Mouse (Mus musculus) gastrocnemius, postnatal 14 days (tissue): Measurements from ENCODE around the gene Phykpl. TPM values are rescaled to one million over a fixed set of nuclear protein-coding genes. Genes with fewer than 3 reads are reported as not detected.
"Not testable (repeated sequence)": the region's sequence is repeated elsewhere in the genome, so short reads cannot be mapped to it uniquely, and the experiment has no call there.

Source experiments
- DNase-seq: peaks from one replicate; pipeline ENCODE4 v3.0.0; 2021; ENCODE audit warnings: mixed read lengths
- intact Hi-C: fragments of 180-260 bp; cut with DNase I; formaldehyde crosslinking; loops from one replicate; pipeline ENCODE4 v1.15.1; 2025; ENCODE audit warnings: low total_unique reads
- total RNA-seq, 2 experiments: library from RNA; stranded (reverse); gene quantifications; 2 replicates each; pipeline ENCODE4 v1.2.3; 2021

The Phykpl gene
- total RNA-seq, 2 experiments from 2014 or later: 18.1 to 21.5 TPM

GRCm38 (mm10) chr11:51584057-51584430, 513 bp upstream of the Phykpl start:
- no peak for DNase-seq
- intact Hi-C loops: no loop called here

DNA sequence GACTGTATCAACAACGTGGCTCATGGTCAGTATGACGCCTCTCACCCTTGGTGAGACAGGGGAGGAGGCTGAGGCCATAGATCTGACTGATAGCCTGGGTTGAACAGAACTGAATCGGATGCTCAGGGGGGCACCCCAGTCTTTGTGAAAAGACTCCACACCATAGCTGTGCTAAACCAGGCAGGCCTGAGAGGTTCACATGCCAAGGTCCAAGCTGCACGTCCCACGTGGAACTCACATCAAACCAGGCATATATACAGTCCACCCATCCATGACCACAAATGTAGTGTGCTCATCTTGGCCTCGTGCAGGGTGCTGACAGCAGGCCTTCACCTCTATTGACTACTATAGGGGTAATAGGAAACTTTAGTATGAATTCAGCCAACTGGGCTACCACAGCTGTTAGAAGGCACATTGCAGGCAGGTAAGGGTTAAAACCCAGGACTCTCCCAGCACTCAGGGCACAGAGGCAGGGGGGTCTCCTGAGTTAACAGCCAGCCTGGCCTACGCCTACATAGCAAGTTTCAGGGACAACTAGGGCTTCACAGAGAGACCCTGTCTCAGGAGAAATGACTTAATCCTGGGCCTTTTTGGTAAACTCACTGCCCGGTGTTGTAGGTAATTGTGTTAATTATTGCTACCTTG, 1.2 kb downstream of the Phykpl start:
- intact Hi-C loops: no loop called here
- no peak for DNase-seq

GRCm38 (mm10) chr11:51586411-51586810, 1.9 kb downstream of the Phykpl start:
- DNase-seq: no peak
- intact Hi-C loops: no loop called here

DNA sequence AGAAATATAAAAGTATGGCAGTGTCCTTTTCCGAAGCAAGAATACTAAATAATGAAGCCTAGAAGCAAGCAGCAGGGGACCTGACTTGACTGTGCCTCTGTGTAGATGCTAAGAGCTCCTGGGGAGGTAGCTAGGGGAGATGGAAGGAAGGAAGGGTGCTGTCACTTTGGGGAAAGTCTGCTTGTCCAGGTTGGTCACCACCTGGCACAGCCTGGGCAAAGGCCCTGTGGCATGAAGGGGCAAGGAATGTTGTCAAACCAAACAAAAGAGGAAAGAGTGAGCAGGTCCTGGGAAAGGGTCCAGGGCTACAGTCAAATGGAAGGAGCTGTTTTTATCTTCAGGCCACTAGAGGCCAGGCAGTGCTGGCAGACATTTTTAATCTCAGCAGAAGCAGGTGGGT, 2.5 kb downstream of the Phykpl start:
- intact Hi-C loops: no loop called here
- no peak for DNase-seq

- no peak for DNase-seq
- intact Hi-C loops: no loop called here
These were observed 4.3 kb downstream of the Phykpl start for GRCm38 (mm10) chr11:51588833-51589232.

- intact Hi-C loops: no loop called here
These were observed 5.4 kb downstream of the Phykpl start for GRCm38 (mm10) chr11:51590002-51590401.

DNA sequence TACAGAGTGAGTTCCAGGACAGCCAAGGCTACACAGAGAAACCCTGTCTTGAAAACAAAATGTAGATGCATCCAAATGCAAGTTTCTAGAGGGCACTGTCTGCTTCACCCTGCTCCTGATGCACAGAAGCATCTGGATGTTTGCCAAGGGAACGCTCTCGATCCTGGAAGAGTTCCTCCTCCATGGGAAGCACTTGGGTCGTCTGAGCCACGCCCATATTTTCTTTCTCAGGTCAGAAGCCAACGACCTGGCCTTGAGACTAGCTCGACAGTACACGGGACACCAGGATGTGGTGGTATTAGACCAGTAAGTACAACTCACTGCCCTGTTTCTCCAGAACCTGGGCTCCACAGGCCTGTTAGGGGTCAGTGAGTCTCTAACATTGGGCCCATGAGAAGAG, 6.6 kb downstream of the Phykpl start:
- no peak for DNase-seq
- intact Hi-C loops: no loop called here

More at GRCm38 (mm10) chr11:51590002-51590401, 5.4 kb downstream of the Phykpl start:
- no peak for DNase-seq

- no peak for DNase-seq
- intact Hi-C loops: no loop called here
These were observed 7.4 kb downstream of the Phykpl start for GRCm38 (mm10) chr11:51591915-51592314.

DNA sequence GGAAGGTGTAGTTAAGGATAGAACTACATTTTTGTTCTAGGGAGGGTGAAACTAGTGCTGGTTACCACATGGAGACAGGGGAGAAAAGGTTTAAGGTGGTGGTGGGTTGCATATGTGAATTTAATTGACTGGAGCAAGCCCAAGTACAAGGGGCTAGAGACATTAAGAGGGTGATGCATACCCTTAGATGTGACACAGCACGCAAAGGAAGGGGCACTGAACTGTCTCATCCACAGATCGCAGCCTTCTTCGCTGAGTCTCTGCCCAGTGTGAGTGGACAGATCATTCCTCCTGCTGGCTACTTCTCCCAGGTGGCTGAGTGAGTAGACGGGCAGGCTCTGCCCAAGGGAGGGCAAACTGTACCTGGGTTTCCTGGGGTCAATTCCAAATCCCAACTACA, 8.8 kb downstream of the Phykpl start:
- no peak for DNase-seq
- intact Hi-C loops: no loop called here

- intact Hi-C loops: no loop called here
- DNase-seq: no peak
These were observed 9.3 kb downstream of the Phykpl start for GRCm38 (mm10) chr11:51593849-51594248.

- no peak for DNase-seq
- intact Hi-C loops: no loop called here
These were observed 10.3 kb downstream of the Phykpl start for GRCm38 (mm10) chr11:51594715-51595350.

GRCm38 (mm10) chr11:51595459-51596083, 11.0 kb downstream of the Phykpl start:
- intact Hi-C loops: no loop called here
- no peak for DNase-seq

GRCm38 (mm10) chr11:51597553-51597952, 13.0 kb downstream of the Phykpl start:
- no peak for DNase-seq
- intact Hi-C loops: no loop called here

DNA sequence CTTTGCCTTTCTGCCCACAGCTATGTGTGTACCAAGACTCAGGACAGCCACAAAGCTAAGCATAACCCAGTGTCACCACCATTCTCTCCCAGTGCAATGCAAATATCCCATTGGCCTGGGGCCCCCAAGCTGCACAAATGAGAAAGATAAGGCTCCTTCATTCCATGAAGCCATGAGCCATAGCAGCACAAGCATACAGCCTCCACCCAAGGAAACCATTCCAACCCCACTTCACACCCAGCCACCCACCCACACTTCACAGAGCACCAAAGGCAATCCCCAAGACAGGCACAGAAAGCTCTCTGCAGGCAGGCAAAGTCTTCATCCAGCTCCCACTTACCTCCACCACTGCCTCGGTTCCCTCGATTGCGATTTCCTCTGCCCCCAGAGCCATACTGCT, 17.7 kb downstream of the Phykpl start:
- intact Hi-C loops: no loop called here
- DNase-seq: no peak

GRCm38 (mm10) chr11:51605602-51606446, 21.3 kb downstream of the Phykpl start:
- intact Hi-C loops: no loop called here

DNA sequence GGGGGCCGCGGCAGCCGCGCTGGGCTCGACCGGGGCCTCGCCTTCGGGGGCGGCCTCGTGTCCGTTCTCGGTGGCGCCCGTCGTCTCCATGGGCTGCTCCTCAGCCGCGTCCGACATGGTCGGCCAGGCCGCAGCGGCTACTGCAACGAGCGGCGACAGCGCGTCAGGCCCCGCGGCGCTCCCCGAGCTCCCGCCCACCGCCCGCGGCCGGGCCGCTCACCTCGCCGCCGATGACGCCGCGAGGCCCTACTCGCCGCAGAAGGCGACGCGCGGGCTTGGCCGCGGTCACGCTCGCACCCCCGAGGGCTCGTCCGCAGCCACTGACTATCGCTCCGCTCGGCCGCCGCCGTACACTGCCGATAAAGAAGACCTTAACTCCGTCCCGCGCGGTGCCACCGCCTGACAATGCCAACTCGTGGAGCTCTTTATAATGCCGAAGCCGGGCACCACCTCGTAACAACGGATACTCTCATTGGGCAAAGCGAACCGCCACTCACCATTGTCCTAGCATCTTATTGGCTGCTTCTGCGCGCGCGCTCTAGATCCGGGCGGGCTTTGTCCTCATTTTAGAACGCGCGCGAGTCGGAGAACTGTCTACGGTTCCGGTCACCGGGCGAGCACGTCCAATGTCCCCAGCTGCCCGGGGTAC, 22.0 kb downstream of the Phykpl start, which contains the start of gene Hnrnpab:
Gene Hnrnpab (minus strand): TSS at position 401 of the 649 bp plus-strand sequence.
- intact Hi-C loops: no loop called here
- DNase-seq: peak; percentile 95

More at GRCm38 (mm10) chr11:51605602-51606446, 21.3 kb downstream of the Phykpl start:
- peak; percentile 92 for DNase-seq

- intact Hi-C loops: no loop called here
- no peak for DNase-seq
These were observed 22.7 kb downstream of the Phykpl start for GRCm38 (mm10) chr11:51607096-51607738.

GRCm38 (mm10) chr11:51609266-51609909, 24.8 kb downstream of the Phykpl start:
- no peak for DNase-seq
- intact Hi-C loops: no loop called here

DNA sequence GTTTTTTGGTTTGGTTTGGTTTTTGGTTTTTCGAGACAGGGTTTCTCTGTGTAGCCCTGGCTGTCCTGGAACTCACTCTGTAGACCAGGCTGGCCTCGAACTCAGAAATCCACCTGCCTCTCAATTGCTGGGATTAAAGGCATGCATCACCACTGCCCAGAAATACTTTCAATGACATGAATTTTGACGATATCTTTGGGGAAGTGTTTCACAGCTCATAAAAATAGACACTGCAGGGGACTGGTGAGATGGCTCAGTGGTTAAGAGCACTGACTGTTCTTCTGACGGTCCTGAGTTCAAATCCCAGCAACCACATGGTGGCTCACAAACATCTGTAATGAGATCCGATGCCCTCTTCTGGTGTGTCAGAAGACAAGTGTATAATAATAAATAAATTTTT, 25.4 kb downstream of the Phykpl start:
- DNase-seq, intact Hi-C loops: not testable (repeated sequence)
